Mouse (Mus musculus) ovary, postnatal 36 days (tissue): ENCODE data around the gene Becn1.

Experiments used
- DNase-seq: peaks from one replicate; pipeline ENCODE4 v3.0.0; 2022; ENCODE audit warnings: low spot score, mixed read lengths

The Becn1 gene

GRCm38 (mm10) chr11:101238071-101238647, 63.9 kb downstream of the Becn1 start:
- DNase-seq = no peak

- no peak for DNase-seq
Measured at GRCm38 (mm10) chr11:101236782-101237181, 65.3 kb downstream of the Becn1 start.
